Mouse (Mus musculus): ENCODE data around the gene Prkcz.

DNA sequence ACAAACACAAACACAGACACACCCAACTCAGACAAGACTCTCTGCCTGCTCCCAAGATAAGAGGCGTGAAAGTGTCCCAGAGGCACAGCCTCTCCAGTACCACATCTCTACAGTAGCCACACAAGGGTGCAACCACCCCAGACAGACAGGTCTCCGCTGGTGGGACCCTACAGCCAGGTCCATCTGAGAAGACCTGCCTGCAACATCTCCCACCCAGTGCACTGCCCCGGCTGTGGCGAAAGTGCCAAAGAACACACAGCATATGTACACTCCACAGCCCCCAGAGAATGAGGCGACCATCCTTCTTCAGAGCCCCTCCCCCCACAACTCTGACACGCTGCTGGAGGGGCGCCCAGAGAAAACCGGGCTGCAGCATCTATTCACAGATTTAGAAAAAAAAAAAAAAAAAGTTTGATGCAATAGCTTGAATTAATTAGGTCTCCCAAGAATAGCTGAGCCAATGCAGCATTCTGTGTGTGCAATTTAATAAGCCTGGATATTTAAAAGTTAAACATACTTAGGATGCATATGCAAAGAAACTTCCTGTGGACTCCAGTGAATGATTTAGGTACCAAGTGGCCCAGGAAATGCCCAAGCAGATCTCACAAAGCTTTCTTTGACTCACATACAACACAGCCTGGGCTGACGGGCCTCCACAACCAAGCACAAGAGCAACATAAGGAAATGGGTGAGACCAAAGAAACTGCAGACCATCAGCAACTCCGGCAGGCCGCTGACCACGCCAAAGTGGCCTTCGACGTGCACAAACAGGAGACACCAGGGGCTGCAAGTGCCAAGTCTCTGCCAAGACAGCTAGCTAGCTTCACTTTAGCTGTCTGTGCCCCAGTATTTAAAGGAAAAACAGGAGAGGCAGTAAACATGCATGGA is 140.7 kb downstream of the Prkcz start:
- no peak for TF ChIP-seq CTCF (IDR thresholded peaks at IDR 0.05; ENCODE audit: insufficient read depth, low read length)
- no peak for TF ChIP-seq POLR2A (IDR thresholded peaks at IDR 0.05; ENCODE audit: borderline replicate concordance, extremely low read depth, low read depth, low read length)
